Mouse (Mus musculus) CH12.LX (cell line): ENCODE results near the gene Prr15. TPM values are rescaled to one million over a fixed set of nuclear protein-coding genes. Genes with fewer than 3 reads are reported as not detected.

Source experiments
- DNase-seq: peaks from one replicate; pipeline ENCODE4 v3.0.0-alpha.2; 2013; ENCODE audit errors: extremely low read depth
- H3K27ac ChIP-seq: 2 replicates; pipeline ENCODE4 v1.5.1; 2012; ENCODE audit warnings: low read depth, mild to moderate bottlenecking, control low read depth, moderate library complexity; ENCODE audit not compliant: insufficient read depth
- H3K27me3 ChIP-seq: replicated peaks from 2 replicates; pipeline ENCODE3; 2012; ENCODE audit warnings: inconsistent platforms
- H3K36me3 ChIP-seq, 2 experiments: replicated peaks in 1 of 2; 2 replicates each; pipeline versions ENCODE3 to v1.6.1; 2012; ENCODE audit warnings: inconsistent platforms in 1 of 2, low read length in 1 of 2, mild to moderate bottlenecking in 1 of 2, mixed read lengths in 1 of 2, moderate library complexity in 1 of 2; ENCODE audit not compliant: control insufficient read depth in 1 of 2, insufficient read depth in 1 of 2
- H3K4me1 ChIP-seq, 2 experiments: 2 replicates each; pipeline ENCODE4 v1.6.1; 2012; ENCODE audit warnings: inconsistent platforms in 1 of 2, moderate library complexity in 1 of 2; ENCODE audit not compliant: insufficient read depth in 2 of 2, control insufficient read depth in 1 of 2
- H3K4me2 ChIP-seq: 2 replicates; pipeline ENCODE4 v1.6.1; 2012; ENCODE audit warnings: low read depth, mild to moderate bottlenecking, control low read depth; ENCODE audit not compliant: poor library complexity, insufficient read depth, severe bottlenecking
- H3K4me3 ChIP-seq, 3 experiments: fragments of 150-350 bp in 1 of 3; sonication (generic) in 1 of 3; replicated peaks in 1 of 3; 2 replicates each; pipeline versions ENCODE3 to v1.5.1; 2011 to 2012; ENCODE audit warnings: low read depth in 2 of 3, low read length in 2 of 3, mild to moderate bottlenecking in 2 of 3, moderate library complexity in 2 of 3, control low read depth in 1 of 3, improper control_type of control experiment in 1 of 3, inconsistent platforms in 1 of 3, mixed read lengths in 1 of 3; ENCODE audit not compliant: poor library complexity in 1 of 3
- H3K79me2 ChIP-seq: replicated peaks from 2 replicates; pipeline ENCODE4 v1.6.1; 2012; ENCODE audit warnings: mild to moderate bottlenecking, moderate library complexity; ENCODE audit not compliant: control insufficient read depth, poor library complexity, insufficient read depth, severe bottlenecking; ENCODE audit errors: extremely low read depth
- H3K9ac ChIP-seq: 2 replicates; pipeline ENCODE4 v1.6.1; 2012; ENCODE audit warnings: low read depth, mild to moderate bottlenecking, control low read depth, moderate library complexity; ENCODE audit not compliant: insufficient read depth
- H3K9me3 ChIP-seq: replicated peaks from 2 replicates; pipeline ENCODE3; 2012; ENCODE audit warnings: low read length, inconsistent platforms, mixed read lengths
- BHLHE40 ChIP-seq: IDR thresholded peaks from 2 replicates; pipeline ENCODE4 v1.6.1; 2011; ENCODE audit warnings: mild to moderate bottlenecking, low read depth, low read length, improper control_type of control experiment
- CHD1 ChIP-seq: IDR thresholded peaks from 2 replicates; pipeline ENCODE4 v1.6.1; 2012; ENCODE audit warnings: low read depth, low read length, improper control_type of control experiment, inconsistent platforms
- CHD2 ChIP-seq: IDR thresholded peaks from 2 replicates; pipeline ENCODE4 v1.6.1; 2011; ENCODE audit warnings: low read length, improper control_type of control experiment
- CTCF ChIP-seq, 2 experiments: IDR thresholded peaks in 1 of 2; conservative IDR thresholded peaks in 1 of 2; 2 replicates each; pipeline ENCODE4 v1.5.1; 2011 to 2012; ENCODE audit warnings: low read depth in 2 of 2, low read length in 2 of 2, improper control_type of control experiment in 1 of 2, inconsistent platforms in 1 of 2, mild to moderate bottlenecking in 1 of 2, moderate library complexity in 1 of 2
- ELF1 ChIP-seq: IDR thresholded peaks from 2 replicates; pipeline ENCODE4 v1.6.1; 2014; ENCODE audit warnings: low read depth, mild to moderate bottlenecking, inconsistent platforms, low read length, improper control_type of control experiment
- EP300 ChIP-seq: IDR thresholded peaks from 2 replicates; pipeline ENCODE4 v1.6.1; 2011; ENCODE audit warnings: low read length, improper control_type of control experiment
- GABPA ChIP-seq: IDR thresholded peaks from 2 replicates; pipeline ENCODE4 v1.6.1; 2012; ENCODE audit warnings: low read depth, low read length, improper control_type of control experiment, inconsistent platforms; ENCODE audit not compliant: insufficient replicate concordance
- HCFC1 ChIP-seq: IDR thresholded peaks from 2 replicates; pipeline ENCODE4 v1.6.1; 2012; ENCODE audit warnings: low read depth, mild to moderate bottlenecking, inconsistent platforms, low read length, improper control_type of control experiment
- IRF4 ChIP-seq: IDR thresholded peaks from 2 replicates; pipeline ENCODE4 v1.6.1; 2014; ENCODE audit warnings: low read depth, mild to moderate bottlenecking, inconsistent platforms, low read length, improper control_type of control experiment
- JUN ChIP-seq: IDR thresholded peaks from 2 replicates; pipeline ENCODE4 v1.6.1; 2011; ENCODE audit warnings: low read depth, mild to moderate bottlenecking, low read length, improper control_type of control experiment, moderate library complexity; ENCODE audit not compliant: insufficient read depth
- KAT2A ChIP-seq: IDR thresholded peaks from 2 replicates; pipeline ENCODE4 v1.6.1; 2012; ENCODE audit warnings: low read length, improper control_type of control experiment, inconsistent platforms; ENCODE audit not compliant: insufficient replicate concordance
- MAFK ChIP-seq: IDR thresholded peaks from 2 replicates; pipeline ENCODE4 v1.6.1; 2011; ENCODE audit warnings: low read length, improper control_type of control experiment; ENCODE audit not compliant: insufficient replicate concordance
- MAX ChIP-seq: IDR thresholded peaks from 2 replicates; pipeline ENCODE4 v1.6.1; 2011; ENCODE audit warnings: low read length, improper control_type of control experiment
- MAZ ChIP-seq: IDR thresholded peaks from 2 replicates; pipeline ENCODE4 v1.6.1; 2012; ENCODE audit warnings: low read depth, mild to moderate bottlenecking, inconsistent platforms, low read length, improper control_type of control experiment, moderate library complexity
- MXI1 ChIP-seq: IDR thresholded peaks from 2 replicates; pipeline ENCODE4 v1.6.1; 2011; ENCODE audit warnings: mild to moderate bottlenecking, low read depth, low read length, improper control_type of control experiment
- NELFE ChIP-seq: IDR thresholded peaks from 2 replicates; pipeline ENCODE4 v1.6.1; 2011; ENCODE audit warnings: low read depth, low read length, improper control_type of control experiment
- POLR2A ChIP-seq: IDR thresholded peaks from 2 replicates; pipeline ENCODE4 v1.6.1; 2011; ENCODE audit warnings: low read depth, mild to moderate bottlenecking, improper control_type of control experiment, low read length
- RCOR1 ChIP-seq: conservative IDR thresholded peaks from 2 replicates; pipeline ENCODE4 v1.6.1; 2012; ENCODE audit warnings: low read depth, mild to moderate bottlenecking, inconsistent platforms, low read length, improper control_type of control experiment
- TBP ChIP-seq: conservative IDR thresholded peaks from 2 replicates; pipeline ENCODE4 v1.6.1; 2011; ENCODE audit warnings: low read depth, low read length, improper control_type of control experiment
- TCF12 ChIP-seq: IDR thresholded peaks from 2 replicates; pipeline ENCODE4 v1.6.1; 2014; ENCODE audit warnings: low read depth, mild to moderate bottlenecking, inconsistent platforms, low read length, improper control_type of control experiment
- UBTF ChIP-seq: IDR thresholded peaks from 2 replicates; pipeline ENCODE4 v1.6.1; 2012; ENCODE audit warnings: low read depth, mild to moderate bottlenecking, inconsistent platforms, low read length, improper control_type of control experiment, moderate library complexity
- USF2 ChIP-seq: conservative IDR thresholded peaks from 2 replicates; pipeline ENCODE4 v1.6.1; 2011; ENCODE audit warnings: low read depth, low read length, improper control_type of control experiment
- ZC3H11A ChIP-seq: IDR thresholded peaks from 2 replicates; pipeline ENCODE4 v1.6.1; 2012; ENCODE audit warnings: low read depth, mild to moderate bottlenecking, inconsistent platforms, low read length, improper control_type of control experiment
- ZKSCAN1 ChIP-seq: IDR thresholded peaks from 2 replicates; pipeline ENCODE4 v1.6.1; 2012; ENCODE audit warnings: low read depth, inconsistent platforms, low read length, improper control_type of control experiment, borderline replicate concordance
- ZNF384 ChIP-seq: IDR thresholded peaks from 2 replicates; pipeline ENCODE4 v1.6.1; 2012; ENCODE audit warnings: low read depth, low read length, improper control_type of control experiment, inconsistent platforms
- dilution Hi-C: fragments of 300-500 bp; cut with MboI; formaldehyde crosslinking; loops from 2 replicates; pipeline ENCODE4 v1.14.3; 2020; ENCODE audit warnings: low sequenced_read_pairs; ENCODE audit not compliant: extremely low pct_unique_long_range_greater_than_20kb, extremely low pct_ligation_motif_present
- in situ Hi-C: fragments of 300-500 bp; cut with MboI; formaldehyde crosslinking; loops from 3 replicates; pipeline ENCODE4 v1.14.3; 2019; ENCODE audit warnings: low sequenced_read_pairs, low pct_ligation_motif_present, low pct_unique_long_range_greater_than_20kb, mixed read lengths
- polyA plus RNA-seq: library from polyadenylated mRNA; unstranded; fragments of >175 nt; gene quantifications from 2 replicates; pipeline ENCODE4 v1.2.1, GENCODE M21; 2012; ENCODE audit warnings: low read depth; ENCODE audit not compliant: insufficient read length
- total RNA-seq, 2 experiments: library from RNA; depleted of rRNA; stranded (reverse); fragments of 300-350 nt in 1 of 2; fragments of >200 nt in 1 of 2; gene quantifications; 2 replicates each; pipeline ENCODE4 v1.2.3; 2012 to 2014

Gene Prr15
- total and polyA plus RNA-seq, 3 experiments: not detected

DNA sequence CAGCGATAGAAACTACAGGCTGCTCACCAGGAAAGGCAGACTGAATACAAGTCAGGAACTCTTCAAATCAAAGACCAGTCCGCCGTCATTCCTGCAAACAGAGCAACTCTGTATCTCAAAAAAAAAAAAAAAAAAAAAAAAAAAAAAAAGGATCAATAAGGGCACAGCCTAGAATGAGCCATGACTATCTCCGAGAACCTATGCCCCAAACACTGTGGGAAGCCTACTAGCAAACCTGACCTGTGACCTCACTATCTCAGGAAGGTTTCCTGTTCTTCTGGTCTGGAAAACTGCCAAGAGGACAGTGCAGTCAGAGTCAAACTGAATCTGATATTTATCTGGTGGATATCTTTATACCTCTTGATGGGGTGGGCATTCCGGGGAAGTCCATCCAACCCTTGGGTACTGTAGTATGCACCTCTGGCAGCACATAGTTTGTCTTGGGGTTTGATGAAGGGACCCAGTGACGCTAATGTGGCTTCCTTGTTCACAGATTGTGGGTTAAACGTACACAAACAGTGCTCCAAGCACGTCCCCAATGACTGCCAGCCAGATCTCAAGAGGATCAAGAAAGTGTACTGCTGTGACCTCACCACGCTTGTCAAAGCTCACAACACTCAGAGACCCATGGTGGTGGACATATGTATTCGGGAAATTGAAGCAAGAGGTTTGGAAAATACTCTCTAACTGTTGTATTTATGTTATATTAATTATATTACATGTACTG is 35.7 kb upstream of the Prr15 start:
- Histone ChIP-seq H3K9me3 (no peaks in the 10 kb centered on the region), H3K4me3 (no peak overlapping the region), H3K4me2 (no peak overlapping the region), H3K27me3 (no peaks in the 10 kb centered on the region), H3K36me3 (no peaks in the 10 kb centered on the region)
- DNase-seq: no peak
- dilution Hi-C loops: no loop called here
- TF ChIP-seq POLR2A: no peak
- TF ChIP-seq MAFK: no peak
- TF ChIP-seq CHD1: no peak
- TF ChIP-seq KAT2A: no peak
- no peak for TF ChIP-seq UBTF
- TF ChIP-seq USF2: no peak
- no peak for TF ChIP-seq BHLHE40
- TF ChIP-seq, all 38 proteins: peak for 0
- no peak overlapping the region for H3K27ac ChIP-seq
- in situ Hi-C loops: no loop called here
- peaks cover 0 to 2% of the 10 kb centered on the region in 2 experiments; a peak in 2 of 4 replicates for H3K4me1 ChIP-seq
- no peaks in the 10 kb centered on the region for H3K79me2 ChIP-seq
- no peak overlapping the region for H3K9ac ChIP-seq

DNA sequence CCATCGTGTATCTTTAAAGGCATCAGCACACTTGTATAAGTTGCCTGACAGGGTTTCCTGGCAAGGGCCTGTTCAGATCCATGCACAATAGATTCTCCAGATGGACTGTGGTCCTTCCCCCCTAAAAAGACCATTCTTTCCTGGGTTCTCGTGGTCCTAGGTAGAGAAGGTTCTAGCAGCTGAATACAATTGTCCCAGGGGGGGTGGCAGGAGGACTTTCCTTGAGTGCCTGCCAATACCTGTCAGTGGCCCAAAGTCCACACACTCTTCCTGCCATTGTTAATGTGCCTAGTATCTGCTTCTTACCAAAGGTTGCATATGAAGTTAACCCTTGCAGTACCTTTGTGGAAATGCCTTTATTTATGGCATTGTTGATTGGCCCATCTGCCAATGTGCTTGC is 28.4 kb upstream of the Prr15 start:
- no peak overlapping the region for H3K4me3 ChIP-seq
- H3K27me3 ChIP-seq: no peaks in the 10 kb centered on the region
- H3K4me2 ChIP-seq: no peak overlapping the region
- H3K79me2 ChIP-seq: no peaks in the 10 kb centered on the region
- no peaks in the 10 kb centered on the region for H3K36me3 ChIP-seq
- dilution Hi-C loops (no loop called here), in situ Hi-C loops (no loop called here)
- H3K9ac ChIP-seq: no peak overlapping the region
- no peaks in the 10 kb centered on the region for H3K9me3 ChIP-seq
- no peaks in the 10 kb centered on the region for H3K4me1 ChIP-seq
- no peak for TF ChIP-seq BHLHE40
- TF ChIP-seq ELF1: no peak
- no peak for TF ChIP-seq MAX
- no peak for TF ChIP-seq TBP
- TF ChIP-seq CTCF (conservative IDR thresholded peaks at IDR 0.05 in 1 of 2, IDR thresholded peaks at IDR 0.05 in 1 of 2; ENCODE audit: low read depth in 2 of 2, low read length in 2 of 2): no peak
- no peak for TF ChIP-seq ZNF384
- TF ChIP-seq EP300: no peak
- no peak for TF ChIP-seq POLR2A
- no peak overlapping the region for H3K27ac ChIP-seq
- no peak for DNase-seq

DNA sequence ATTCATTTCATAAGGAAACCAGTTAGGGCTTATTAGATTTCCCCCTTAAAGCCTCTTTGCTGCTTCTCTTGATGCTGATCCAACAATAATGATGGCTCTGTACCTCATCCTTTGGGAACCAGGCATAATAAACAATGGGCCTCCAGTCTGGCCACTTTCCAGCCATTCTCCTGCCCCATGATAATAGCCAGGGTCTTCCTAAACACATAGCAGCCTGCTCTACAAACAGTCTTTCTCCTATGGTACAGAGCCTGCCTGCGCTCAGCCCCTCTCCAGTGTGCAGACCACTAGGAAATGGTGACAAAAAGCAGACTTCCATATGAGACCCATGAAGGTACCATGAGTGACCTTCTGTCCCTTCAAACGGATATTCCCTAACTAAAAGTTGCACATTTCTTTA is 26.2 kb upstream of the Prr15 start:
- no peak for DNase-seq
- peaks cover 0 to 5% of the 10 kb centered on the region in 2 experiments; a peak in 1 of 4 replicates for H3K4me1 ChIP-seq
- dilution Hi-C loops: no loop called here
- TF ChIP-seq GABPA (no peak), NELFE (no peak), TCF12 (no peak), USF2 (no peak), JUN (no peak), ZKSCAN1 (no peak), MXI1 (no peak), ZC3H11A (no peak), POLR2A (no peak), RCOR1 (no peak), KAT2A (no peak), IRF4 (no peak), CHD2 (no peak), MAX (no peak), ELF1 (no peak), MAZ (no peak), HCFC1 (no peak), ZNF384 (no peak)

More for the DNA sequence above, 26.2 kb upstream of the Prr15 start:
- in situ Hi-C loops: no loop called here
- no peaks in the 10 kb centered on the region for H3K79me2 ChIP-seq
- no peak overlapping the region for H3K4me3 ChIP-seq
- no peak overlapping the region for H3K9ac ChIP-seq
- H3K27ac ChIP-seq: no peak overlapping the region
- H3K36me3 ChIP-seq: no peaks in the 10 kb centered on the region
- H3K27me3 ChIP-seq: no peaks in the 10 kb centered on the region
- no peak overlapping the region for H3K4me2 ChIP-seq
- H3K9me3 ChIP-seq: no peaks in the 10 kb centered on the region
